Mouse (Mus musculus): Measurements from ENCODE around the gene Add3. TPM values are rescaled to one million over a fixed set of nuclear protein-coding genes. Genes with fewer than 3 reads are reported as not detected.

Gene Add3
- total RNA-seq, 2 experiments from 2014 or later = 125 to 129 TPM

DNA sequence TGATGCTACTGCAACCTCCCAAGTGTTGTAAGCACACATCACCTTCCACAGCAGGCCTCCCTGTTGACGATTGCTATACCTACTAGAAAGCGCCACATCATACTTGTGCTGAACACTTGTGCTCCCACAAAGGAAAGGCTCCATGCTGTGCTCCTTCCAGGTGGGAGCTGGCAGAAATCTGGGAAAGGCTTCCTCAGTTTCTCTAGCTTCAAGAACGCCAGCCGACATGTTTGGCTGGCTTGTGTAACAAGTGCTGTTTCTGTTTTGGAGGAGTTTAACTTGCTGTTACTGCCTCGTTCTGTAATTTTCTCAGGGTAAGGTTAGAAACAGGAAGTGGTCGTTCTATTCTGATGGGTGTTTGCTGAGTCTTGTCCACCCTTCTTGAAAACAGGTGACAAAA is 22.7 kb downstream of the Add3 start:
- peak overlapping the region; percentile 58; the same call in 1 of the 2 replicates for H3K27ac ChIP-seq

DNA sequence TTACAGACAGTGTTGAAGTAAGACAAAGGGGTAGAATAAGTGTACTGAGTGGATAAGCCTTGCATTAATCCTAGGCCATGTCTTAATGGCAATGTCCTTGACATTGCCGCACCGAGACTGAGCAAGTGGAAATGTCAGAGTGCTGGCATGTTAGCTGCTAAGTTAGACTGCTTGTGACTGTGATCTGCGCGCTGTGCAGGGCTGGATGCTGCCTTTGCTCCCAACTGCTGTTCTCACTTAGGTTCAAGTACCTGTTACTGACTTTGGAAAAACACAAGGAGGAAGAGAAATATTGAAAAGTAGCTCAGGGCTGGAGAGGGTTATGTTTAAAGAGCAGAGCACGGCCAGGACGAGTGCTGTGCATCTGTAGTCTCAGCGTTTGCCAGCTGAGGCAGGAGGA is 24.4 kb downstream of the Add3 start:
- no peak overlapping the region for H3K4me3 ChIP-seq
- no peak for DNase-seq (ENCODE audit: low spot score in 2 of 2)
- TF ChIP-seq CTCF (conservative IDR thresholded peaks at IDR 0.05) = no peak
- H3K27ac ChIP-seq = peak overlapping the region; percentile 92

More for the DNA sequence above, 22.7 kb downstream of the Add3 start:
- no peak for DNase-seq (ENCODE audit: low spot score in 2 of 2)
- TF ChIP-seq CTCF (conservative IDR thresholded peaks at IDR 0.05) = no peak
- H3K4me3 ChIP-seq = no peak overlapping the region

DNA sequence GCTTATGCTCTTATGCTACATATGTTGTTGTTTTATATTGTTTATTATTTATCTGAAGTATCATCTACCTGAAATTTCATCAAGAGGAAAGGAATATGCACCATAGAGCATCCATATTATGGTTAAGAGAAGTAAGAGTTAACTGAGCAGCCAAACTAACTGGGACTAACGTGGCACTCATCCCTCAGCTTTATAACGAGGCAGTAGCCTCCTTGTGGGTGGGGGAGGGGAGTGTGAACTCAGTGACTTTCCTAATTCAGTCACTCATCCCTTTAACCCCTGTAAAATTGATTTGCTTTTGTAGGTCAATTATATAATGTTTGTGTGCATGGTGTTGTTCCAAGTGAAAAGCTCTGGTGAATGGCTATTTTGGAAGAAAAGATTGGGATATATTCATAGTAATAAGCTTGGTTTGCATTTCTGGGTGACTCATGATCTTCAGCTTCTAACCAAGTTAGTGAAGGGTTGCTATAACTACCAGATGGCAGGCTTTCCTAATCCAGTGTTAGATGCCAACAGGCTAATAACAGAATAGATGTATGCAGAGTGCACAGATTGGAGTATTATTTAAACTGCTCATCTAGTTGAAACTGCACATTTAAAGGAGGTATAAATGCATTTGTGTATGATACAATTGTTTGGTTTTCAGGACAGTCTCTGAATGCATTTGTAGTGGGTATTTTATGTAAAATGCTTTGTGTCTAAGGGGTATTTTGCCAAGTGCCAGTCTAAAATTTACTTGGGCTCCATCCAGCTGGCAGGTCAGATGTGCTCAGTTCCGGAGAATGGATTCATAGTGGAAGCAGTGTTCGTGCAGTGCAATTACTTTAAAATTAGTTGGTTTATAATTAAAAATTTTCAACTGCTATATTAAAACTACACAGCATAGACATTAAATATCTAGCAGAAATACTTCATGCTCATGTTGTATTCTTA is 25.3 kb downstream of the Add3 start:
- Histone ChIP-seq H3K27ac (peak overlapping the region; percentile 92), H3K4me3 (peak overlapping the region; percentile 16; the same call in 1 of the 2 replicates)
- peak; percentile 37 to 83 for DNase-seq (ENCODE audit: low spot score in 2 of 2)
- TF ChIP-seq CTCF (conservative IDR thresholded peaks at IDR 0.05) = no peak

GRCm38 (mm10) chr19:53166367-53166766 is 26.1 kb downstream of the Add3 start:
- peak overlapping the region; percentile 16 for H3K4me3 ChIP-seq
- DNase-seq (ENCODE audit: low spot score in 2 of 2) = no peak
- no peak for TF ChIP-seq CTCF (conservative IDR thresholded peaks at IDR 0.05)
- H3K27ac ChIP-seq = peak overlapping the region; percentile 92

DNA sequence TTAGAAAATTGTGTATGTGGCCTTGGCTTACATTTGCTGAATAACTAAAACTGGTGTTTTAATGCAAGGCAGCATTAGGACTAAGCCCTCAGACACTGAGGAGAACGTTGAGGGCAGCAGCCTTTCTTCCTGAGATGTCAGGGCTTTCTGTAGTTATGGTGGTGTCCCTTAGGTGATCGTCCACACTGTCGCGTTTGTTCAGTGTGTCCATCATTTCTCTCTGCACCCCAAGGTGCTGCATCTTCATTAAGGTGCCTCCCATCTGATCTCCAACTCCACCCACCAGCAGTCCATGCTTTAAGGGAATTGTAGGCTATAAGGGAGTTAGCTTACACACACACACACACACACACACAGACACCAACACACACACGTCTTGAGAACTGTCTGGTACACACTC is 28.3 kb downstream of the Add3 start:
- TF ChIP-seq CTCF (conservative IDR thresholded peaks at IDR 0.05) = no peak
- H3K4me3 ChIP-seq = no peak overlapping the region
- H3K27ac ChIP-seq = peak overlapping the region; percentile 92
- DNase-seq (ENCODE audit: low spot score in 2 of 2) = no peak

DNA sequence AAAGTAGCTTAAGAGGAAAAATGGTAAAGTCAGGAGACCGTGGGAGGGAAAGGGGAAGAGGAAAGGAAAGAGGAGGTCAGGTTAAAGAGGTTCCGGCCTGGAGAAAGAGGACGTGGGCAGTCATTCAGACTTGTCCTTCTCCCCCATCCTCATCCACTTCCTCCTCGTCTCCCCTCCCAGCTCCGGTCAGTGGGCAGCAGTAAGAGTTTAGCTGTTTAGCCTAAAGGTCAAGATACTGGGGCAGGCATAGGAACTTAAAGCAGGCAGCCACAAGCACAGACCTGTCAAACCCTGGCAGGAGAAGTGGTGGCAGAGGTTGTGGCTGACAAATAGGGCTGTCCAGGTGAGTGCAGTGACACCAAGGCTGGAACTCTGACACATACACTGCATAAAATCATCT is 30.4 kb downstream of the Add3 start:
- TF ChIP-seq CTCF (conservative IDR thresholded peaks at IDR 0.05) = no peak
- no peak for DNase-seq (ENCODE audit: low spot score in 2 of 2)
- Histone ChIP-seq H3K27ac (no peak overlapping the region), H3K4me3 (no peak overlapping the region)

DNA sequence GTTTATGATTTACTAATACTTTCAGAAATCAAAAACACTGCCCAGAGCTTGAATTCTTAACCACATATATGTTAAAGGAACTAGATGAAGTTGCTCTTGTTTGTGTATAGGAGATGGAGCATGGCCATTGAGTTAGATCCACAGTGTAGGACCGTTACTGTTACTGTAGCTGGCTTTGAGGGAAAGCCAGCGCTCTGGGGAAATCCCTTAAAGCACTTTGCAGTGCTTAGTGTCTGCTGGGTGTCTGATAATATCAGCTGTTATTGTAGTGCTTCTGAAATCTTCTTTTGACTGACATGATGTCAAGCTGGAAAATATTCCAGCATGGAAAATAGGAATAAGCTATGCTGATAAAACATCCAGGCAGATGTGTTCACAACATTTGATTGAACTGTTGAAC is 33.8 kb downstream of the Add3 start:
- DNase-seq (ENCODE audit: low spot score in 2 of 2) = no peak
- TF ChIP-seq CTCF (conservative IDR thresholded peaks at IDR 0.05) = no peak
- Histone ChIP-seq H3K4me3 (no peak overlapping the region), H3K27ac (no peak overlapping the region)

DNA sequence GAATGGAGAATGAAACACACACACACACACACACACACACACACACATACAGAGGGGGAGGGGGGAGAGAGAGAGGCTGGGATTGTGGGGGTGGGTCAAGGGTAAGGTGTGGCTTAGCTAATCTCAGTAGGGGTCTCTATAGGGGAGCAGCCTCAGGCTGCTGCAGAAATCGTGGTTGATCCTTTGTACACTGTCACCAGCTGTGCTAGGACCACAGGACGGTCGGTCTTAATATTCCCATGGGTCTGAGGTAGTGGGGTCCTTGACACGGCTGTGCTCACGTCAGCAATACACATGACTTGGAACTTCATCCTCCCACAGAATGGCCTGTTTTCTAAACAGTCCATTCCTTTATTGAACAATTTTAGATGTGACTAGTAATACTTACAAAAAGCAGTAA is 35.3 kb downstream of the Add3 start:
- no peak for TF ChIP-seq CTCF (conservative IDR thresholded peaks at IDR 0.05)
- no peak for DNase-seq (ENCODE audit: low spot score in 2 of 2)
- H3K27ac ChIP-seq = no peak overlapping the region
- H3K4me3 ChIP-seq = no peak overlapping the region

DNA sequence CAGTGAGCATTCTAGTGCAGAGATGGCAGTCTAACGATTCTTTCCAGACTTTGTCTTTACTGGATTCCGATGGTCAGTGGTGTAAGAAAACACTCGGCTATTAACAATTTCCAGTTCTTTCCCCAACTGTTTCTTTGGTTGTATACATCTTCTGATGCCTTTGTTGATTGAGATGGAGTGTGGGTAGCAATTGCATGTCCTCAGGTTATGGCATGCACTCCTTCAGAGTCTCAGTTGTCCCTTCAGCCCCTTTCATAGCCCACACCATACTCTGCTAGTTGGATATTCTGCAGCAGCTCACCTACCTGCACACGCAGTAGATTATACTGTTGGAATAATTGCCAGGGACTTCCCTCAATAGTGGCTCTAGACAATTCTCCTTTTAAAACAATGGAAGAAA is 36.3 kb downstream of the Add3 start:
- Histone ChIP-seq H3K27ac (no peak overlapping the region), H3K4me3 (no peak overlapping the region)
- TF ChIP-seq CTCF (conservative IDR thresholded peaks at IDR 0.05) = no peak
- no peak for DNase-seq (ENCODE audit: low spot score in 2 of 2)

GRCm38 (mm10) chr19:53178611-53179528 is 38.6 kb downstream of the Add3 start:
- no peak for DNase-seq (ENCODE audit: low spot score in 2 of 2)
- no peak overlapping the region for H3K27ac ChIP-seq
- no peak for TF ChIP-seq CTCF (conservative IDR thresholded peaks at IDR 0.05)
- H3K4me3 ChIP-seq = no peak overlapping the region

GRCm38 (mm10) chr19:53180168-53180803 is 40.0 kb downstream of the Add3 start:
- no peak overlapping the region for H3K27ac ChIP-seq
- H3K4me3 ChIP-seq = no peak overlapping the region
- no peak for DNase-seq (ENCODE audit: low spot score in 2 of 2)
- peak; percentile 53 for TF ChIP-seq CTCF (conservative IDR thresholded peaks at IDR 0.05)

DNA sequence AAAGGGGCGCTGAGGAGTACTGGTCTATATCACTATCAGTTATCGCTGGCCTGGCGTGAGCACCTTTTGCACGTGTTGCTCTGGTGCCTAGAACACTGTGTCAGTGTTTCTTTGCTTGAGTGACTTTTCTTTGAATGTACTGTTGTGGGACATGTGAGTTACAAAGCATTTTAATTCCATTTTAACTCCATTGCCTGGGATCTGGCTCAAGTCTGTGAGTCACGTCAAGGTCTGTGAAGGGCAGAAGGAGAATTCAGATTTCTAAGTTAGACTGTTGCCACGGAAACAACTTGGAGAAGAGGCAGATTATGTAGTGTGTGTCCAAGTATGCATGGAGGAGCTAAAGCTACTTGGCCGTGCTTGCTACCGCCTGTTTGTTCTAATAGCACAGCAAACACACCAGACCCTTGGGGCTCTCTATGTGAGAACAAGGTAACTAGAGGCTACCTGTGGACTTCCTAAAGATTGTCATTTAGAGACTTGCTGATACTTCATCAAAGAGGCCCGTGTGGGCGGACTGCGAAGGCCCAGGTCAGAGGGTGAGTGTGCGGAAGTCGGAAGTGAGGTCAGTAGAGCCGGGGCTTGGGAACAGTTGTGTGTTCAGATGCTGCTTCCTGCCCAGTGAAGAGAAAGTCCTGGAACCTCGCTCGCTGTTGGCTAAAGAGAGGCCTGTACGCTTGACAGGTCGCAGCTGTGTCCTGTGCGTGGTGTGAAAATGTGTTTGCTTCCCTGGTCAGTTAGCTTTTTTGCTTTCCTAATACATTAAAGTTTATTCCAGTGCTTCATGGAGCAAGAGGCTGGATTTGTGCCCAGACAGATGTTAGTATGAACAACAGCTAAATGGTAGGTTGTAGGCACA is 41.0 kb downstream of the Add3 start:
- no peak for DNase-seq (ENCODE audit: low spot score in 2 of 2)
- TF ChIP-seq CTCF (conservative IDR thresholded peaks at IDR 0.05) = no peak
- Histone ChIP-seq H3K4me3 (no peak overlapping the region), H3K27ac (peak overlapping the region; percentile 51; the same call in 1 of the 2 replicates)

Measured in layer of hippocampus, adult 2 months (tissue).